Mouse (Mus musculus) hindbrain, embryonic 12.5 days (tissue): Measurements from ENCODE around the gene Nos2. TPM values are rescaled to one million over a fixed set of nuclear protein-coding genes. Genes with fewer than 3 reads are reported as not detected.

ENCODE experiments used
- ATAC-seq: fragments of 200-750 bp; cut with Nextera tagmentation; 2 replicates; pipeline ENCODE4 v1.8.0; 2017; ENCODE audit warnings: moderate TSS enrichment; ENCODE audit not compliant: low FRiP score
- H3K27ac ChIP-seq: fragments of 300-500 bp; sonication (generic); 2 replicates; pipeline ENCODE4 v1.5.1; 2016; ENCODE audit warnings: mild to moderate bottlenecking
- H3K27me3 ChIP-seq: fragments of 300-500 bp; sonication (generic); 2 replicates; pipeline ENCODE4 v1.6.1; 2016; ENCODE audit warnings: mild to moderate bottlenecking
- H3K36me3 ChIP-seq: fragments of 300-500 bp; sonication (generic); 2 replicates; pipeline ENCODE4 v1.6.1; 2016; ENCODE audit warnings: mild to moderate bottlenecking
- H3K4me1 ChIP-seq: fragments of 300-500 bp; sonication (generic); 2 replicates; pipeline ENCODE4 v1.6.1; 2016
- H3K4me2 ChIP-seq: fragments of 300-500 bp; sonication (generic); replicated peaks from 2 replicates; pipeline ENCODE4 v1.6.1; 2016; ENCODE audit warnings: mild to moderate bottlenecking
- H3K4me3 ChIP-seq: fragments of 300-500 bp; sonication (generic); 2 replicates; pipeline ENCODE4 v1.5.1; 2016; ENCODE audit warnings: mild to moderate bottlenecking
- H3K9ac ChIP-seq: fragments of 300-500 bp; sonication (generic); 2 replicates; pipeline ENCODE4 v1.6.1; 2016; ENCODE audit warnings: mild to moderate bottlenecking, moderate library complexity
- H3K9me3 ChIP-seq: fragments of 300-500 bp; sonication (generic); replicated peaks from 2 replicates; pipeline ENCODE4 v1.6.1; 2016; ENCODE audit warnings: mild to moderate bottlenecking
- WGBS: fragments of 180-500 bp; shearing (Covaris S2); methylation state at CpG from one replicate; pipeline ENCODE4 v1.1.7; 2016; 5-methylcytosine and 5-hydroxymethylcytosine counted together
- polyA plus RNA-seq: library from polyadenylated mRNA; unstranded; fragments of >200 nt; fragmentation: Nextera tagmentation; extraction: Ambion mirVana; gene quantifications from 2 replicates; pipeline ENCODE4 v1.2.1, GENCODE M21; 2016

The Nos2 gene
- polyA plus RNA-seq, 1 experiment from 2014 or later: 1.4 TPM

DNA sequence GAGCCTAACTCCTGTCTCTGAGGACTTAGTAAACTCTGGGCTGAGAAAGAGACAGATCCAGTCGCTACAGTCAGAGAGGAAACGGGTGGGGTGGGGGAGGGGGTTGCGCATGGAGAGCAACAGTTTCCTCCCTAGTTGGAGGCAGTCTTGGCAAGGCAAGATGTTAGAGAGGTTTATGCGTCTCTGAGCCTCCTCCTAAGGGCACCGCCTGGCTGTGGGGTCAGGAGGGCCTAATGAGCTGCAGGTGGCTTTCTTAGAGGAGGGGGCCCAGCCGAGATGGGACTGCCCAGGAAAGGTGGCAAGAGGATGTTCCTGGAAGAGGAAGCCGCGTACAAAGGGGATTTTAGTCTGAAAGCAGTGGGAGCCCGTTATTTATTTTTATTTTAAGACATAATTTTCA is 3.5 kb downstream of the Nos2 start:
- Histone ChIP-seq H3K27me3 (peaks cover 57% of the 10 kb centered on the region), H3K4me2 (no peak overlapping the region), H3K27ac (no peak overlapping the region), H3K4me3 (no peak overlapping the region), H3K9ac (no peak overlapping the region), H3K9me3 (no peaks in the 10 kb centered on the region), H3K4me1 (peaks cover 5% of the 10 kb centered on the region; the same call in 1 of the 2 replicates), H3K36me3 (no peaks in the 10 kb centered on the region)
- no peak for ATAC-seq
- 14% methylated on average over 9 of the region's 9 CpGs for WGBS

DNA sequence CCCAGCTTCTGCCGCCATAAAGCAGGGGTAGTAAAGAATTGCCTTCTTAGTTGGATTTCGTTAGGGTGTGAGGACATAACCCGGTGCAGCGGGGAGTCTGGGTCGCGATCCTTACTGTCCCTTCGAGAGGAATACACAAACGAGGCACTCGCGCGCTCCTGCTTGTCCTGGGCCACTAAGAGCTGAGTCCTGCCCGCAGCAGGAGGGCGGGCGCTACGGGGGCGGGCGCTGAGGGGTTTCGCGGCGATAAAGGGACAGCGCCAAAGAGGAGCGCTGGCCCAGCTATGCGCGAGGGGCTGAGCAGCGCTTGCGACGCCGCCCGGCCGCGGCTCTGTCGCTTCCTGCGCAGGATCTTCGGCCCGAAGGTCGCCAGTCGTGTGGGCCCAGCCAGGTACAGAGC is 4.3 kb downstream of the Nos2 start:
- no peaks in the 10 kb centered on the region for H3K9me3 ChIP-seq
- ATAC-seq: no peak
- WGBS: under 1% methylated on average over 37 of the region's 37 CpGs
- peak overlapping the region; percentile 33 for H3K4me3 ChIP-seq
- peaks cover 57% of the 10 kb centered on the region for H3K27me3 ChIP-seq
- H3K4me1 ChIP-seq: peaks cover 5% of the 10 kb centered on the region; the same call in 1 of the 2 replicates
- peak overlapping the region; percentile 55 for H3K4me2 ChIP-seq
- H3K36me3 ChIP-seq: no peaks in the 10 kb centered on the region
- H3K27ac ChIP-seq: no peak overlapping the region
- peak overlapping the region; percentile 45 for H3K9ac ChIP-seq

DNA sequence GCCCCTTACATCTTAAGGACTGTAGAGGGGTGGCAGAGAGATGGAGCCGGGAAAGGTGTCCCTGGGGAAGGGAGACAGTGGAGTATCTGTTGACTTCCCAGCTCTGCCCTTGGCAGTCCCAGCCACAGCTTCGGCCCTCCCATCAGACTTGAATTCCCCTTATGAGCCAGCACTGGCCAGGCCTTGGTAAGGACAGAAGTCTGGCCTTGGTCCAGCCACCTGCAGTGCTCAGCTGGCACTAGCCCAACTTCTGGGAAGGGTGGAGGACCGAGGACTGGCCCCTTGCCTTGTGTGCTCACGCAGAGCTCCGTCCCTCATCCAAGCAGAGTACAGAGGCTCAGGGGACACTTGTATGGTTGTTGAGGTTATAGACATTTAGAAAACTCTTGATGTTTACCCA is 8.8 kb downstream of the Nos2 start:
- peaks cover 5% of the 10 kb centered on the region; the same call in 1 of the 2 replicates for H3K4me1 ChIP-seq
- 69% methylated on average over 5 of the region's 5 CpGs for WGBS
- no peak overlapping the region for H3K9ac ChIP-seq
- H3K27ac ChIP-seq: no peak overlapping the region
- H3K27me3 ChIP-seq: peaks cover 32% of the 10 kb centered on the region
- H3K9me3 ChIP-seq: no peaks in the 10 kb centered on the region
- ATAC-seq: no peak
- H3K4me2 ChIP-seq: no peak overlapping the region
- no peak overlapping the region for H3K4me3 ChIP-seq
- H3K36me3 ChIP-seq: no peaks in the 10 kb centered on the region

DNA sequence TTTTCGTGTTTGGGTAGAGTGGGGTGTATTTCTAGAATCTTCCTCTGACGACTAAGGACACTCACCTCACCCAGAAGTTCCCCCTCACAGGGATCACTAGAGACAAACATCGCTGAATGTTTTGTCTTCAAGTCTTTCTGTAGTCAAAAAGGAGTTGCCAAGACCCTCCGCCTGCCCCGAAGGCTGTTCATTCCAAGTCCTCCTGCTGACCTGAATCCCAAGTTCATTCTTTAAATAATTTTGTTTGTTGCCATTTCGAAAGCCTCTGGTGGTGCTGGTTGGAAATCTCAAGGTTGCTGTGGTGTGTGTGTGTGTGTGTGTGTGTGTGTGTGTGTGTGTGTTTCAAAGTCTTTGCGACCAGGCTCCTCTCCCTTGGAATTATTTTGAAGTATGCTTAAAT is 13.7 kb downstream of the Nos2 start:
- ATAC-seq: no peak
- 87% methylated on average over 7 of the region's 7 CpGs for WGBS
- Histone ChIP-seq H3K9ac (no peak overlapping the region), H3K27me3 (no peaks in the 10 kb centered on the region; the same call in 1 of the 2 replicates), H3K36me3 (no peaks in the 10 kb centered on the region), H3K27ac (no peak overlapping the region), H3K4me3 (no peak overlapping the region), H3K9me3 (no peaks in the 10 kb centered on the region), H3K4me2 (no peak overlapping the region), H3K4me1 (no peaks in the 10 kb centered on the region; the same call in 1 of the 2 replicates)

DNA sequence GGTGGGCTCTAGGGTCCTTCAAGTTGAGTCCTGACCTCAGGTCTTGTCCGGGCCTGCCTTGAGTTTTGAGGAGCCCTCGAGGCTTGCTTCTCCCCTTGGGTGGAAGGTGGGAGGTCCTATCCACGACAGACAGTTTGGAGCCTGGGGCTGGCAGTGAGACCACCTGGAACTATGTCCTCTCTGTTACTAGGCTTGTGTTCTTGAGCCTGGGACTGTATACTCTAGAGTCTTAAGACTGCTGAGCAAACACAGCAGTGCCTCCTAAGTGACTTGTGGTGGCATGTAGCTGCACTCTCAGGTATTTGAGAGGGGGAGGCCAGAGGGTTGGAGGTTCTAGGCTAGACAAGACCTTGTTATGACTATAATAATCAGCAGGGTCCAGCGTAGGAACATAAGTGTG is 14.1 kb downstream of the Nos2 start:
- no peaks in the 10 kb centered on the region for H3K9me3 ChIP-seq
- no peak overlapping the region for H3K9ac ChIP-seq
- H3K27ac ChIP-seq: no peak overlapping the region
- H3K4me1 ChIP-seq: no peaks in the 10 kb centered on the region; the same call in 1 of the 2 replicates
- H3K4me2 ChIP-seq: no peak overlapping the region
- WGBS: 82% methylated on average over 4 of the region's 4 CpGs
- no peaks in the 10 kb centered on the region for H3K36me3 ChIP-seq
- H3K27me3 ChIP-seq: no peaks in the 10 kb centered on the region
- no peak for ATAC-seq
- no peak overlapping the region for H3K4me3 ChIP-seq

DNA sequence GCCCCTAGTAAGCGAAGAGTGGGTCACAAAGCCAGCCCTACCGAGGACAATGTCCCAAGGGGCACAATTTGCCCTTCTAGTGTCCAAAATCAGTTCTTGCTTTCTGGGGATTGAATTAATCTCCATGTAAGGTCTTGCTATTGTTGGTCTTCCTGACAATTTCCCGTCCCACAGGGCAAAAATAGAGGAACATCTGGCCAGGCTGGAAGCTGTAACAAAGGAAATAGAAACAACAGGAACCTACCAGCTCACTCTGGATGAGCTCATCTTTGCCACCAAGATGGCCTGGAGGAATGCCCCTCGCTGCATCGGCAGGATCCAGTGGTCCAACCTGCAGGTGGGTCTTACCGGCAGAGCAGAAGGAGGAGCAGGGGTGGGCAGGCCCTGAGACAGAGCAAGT is 14.6 kb downstream of the Nos2 start:
- Histone ChIP-seq H3K27me3 (no peaks in the 10 kb centered on the region), H3K4me2 (no peak overlapping the region), H3K4me1 (no peaks in the 10 kb centered on the region; the same call in 1 of the 2 replicates), H3K9ac (no peak overlapping the region), H3K9me3 (no peaks in the 10 kb centered on the region), H3K27ac (no peak overlapping the region), H3K4me3 (no peak overlapping the region), H3K36me3 (no peaks in the 10 kb centered on the region)
- ATAC-seq: no peak
- WGBS: 73% methylated on average over 6 of the region's 6 CpGs

DNA sequence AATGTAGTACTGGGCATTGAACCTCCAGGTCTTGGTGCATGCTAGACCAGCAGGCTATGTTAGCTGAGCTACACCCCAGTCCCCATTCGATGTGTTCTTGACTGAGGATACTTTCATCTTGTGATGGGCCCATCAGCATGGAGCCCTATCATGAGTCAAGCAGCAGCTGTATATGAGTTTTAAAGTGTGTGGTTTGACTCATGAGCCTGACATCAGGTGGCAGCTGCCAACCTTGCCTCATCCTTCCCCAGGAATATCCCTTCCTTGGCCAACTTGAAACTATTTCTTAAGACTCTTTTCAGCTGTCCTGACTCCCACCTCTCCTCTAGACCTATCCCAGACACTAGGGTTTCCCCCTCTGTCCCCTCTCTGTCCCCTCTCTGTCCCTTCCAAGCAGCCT is 22.5 kb downstream of the Nos2 start:
- H3K27me3 ChIP-seq: no peaks in the 10 kb centered on the region
- 0 out of 2 replicates have a peak, but pooled peaks cover 2% of the 10 kb centered on the region for H3K4me1 ChIP-seq
- no peak overlapping the region for H3K4me2 ChIP-seq
- 94% methylated on average over 1 of the region's 1 CpGs for WGBS
- H3K9ac ChIP-seq: no peak overlapping the region
- no peak overlapping the region for H3K4me3 ChIP-seq
- no peaks in the 10 kb centered on the region for H3K36me3 ChIP-seq
- no peaks in the 10 kb centered on the region for H3K9me3 ChIP-seq
- ATAC-seq: no peak
- no peak overlapping the region for H3K27ac ChIP-seq

DNA sequence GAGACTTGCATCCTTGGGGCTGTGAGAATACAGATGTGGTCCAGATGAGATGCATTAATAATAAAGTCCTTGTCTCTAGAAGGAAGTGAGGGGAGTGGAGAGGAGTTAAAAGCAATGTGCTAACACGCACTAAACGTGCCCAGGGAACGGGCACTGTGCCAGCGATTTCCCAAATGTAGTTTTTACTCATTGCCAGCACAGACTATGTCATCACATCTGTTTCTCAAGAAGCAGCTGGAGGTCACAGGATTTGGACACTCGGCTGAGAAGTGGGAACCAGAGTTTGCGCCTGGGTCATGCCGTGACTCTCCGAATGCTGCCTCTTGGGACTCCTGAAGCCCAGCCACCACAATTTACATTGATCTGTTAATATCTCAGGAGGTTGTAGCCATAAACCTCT is 29.8 kb downstream of the Nos2 start:
- WGBS: 85% methylated on average over 8 of the region's 8 CpGs
- Histone ChIP-seq H3K9ac (no peak overlapping the region), H3K4me3 (no peak overlapping the region), H3K27me3 (peaks cover 23% of the 10 kb centered on the region), H3K36me3 (no peaks in the 10 kb centered on the region), H3K27ac (no peak overlapping the region), H3K4me1 (peaks cover 3% of the 10 kb centered on the region; the same call in 1 of the 2 replicates), H3K4me2 (no peak overlapping the region), H3K9me3 (no peaks in the 10 kb centered on the region)
- ATAC-seq: no peak

DNA sequence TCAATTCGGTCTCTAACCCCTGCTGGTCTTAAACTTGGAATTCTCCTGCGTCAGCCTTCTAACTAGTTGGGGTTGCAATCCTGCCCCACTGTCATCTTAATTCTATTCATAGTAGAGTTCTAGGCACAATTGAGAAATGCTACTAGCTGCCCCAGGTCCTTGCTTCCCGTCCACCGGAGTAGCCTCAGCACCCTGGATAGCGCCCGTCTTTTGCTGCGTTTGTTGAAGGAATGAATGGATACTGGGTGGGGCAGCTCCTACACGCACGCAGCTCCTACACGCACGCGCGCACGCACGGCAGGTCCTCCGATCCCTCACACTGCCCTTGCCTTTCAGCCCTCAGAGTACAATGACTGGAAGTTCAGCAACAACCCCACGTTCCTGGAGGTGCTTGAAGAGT is 31.9 kb downstream of the Nos2 start:
- H3K9me3 ChIP-seq: no peaks in the 10 kb centered on the region
- WGBS: 9% methylated on average over 17 of the region's 17 CpGs
- H3K27me3 ChIP-seq: peaks cover 30% of the 10 kb centered on the region
- peaks cover 3% of the 10 kb centered on the region; the same call in 1 of the 2 replicates for H3K4me1 ChIP-seq
- H3K4me3 ChIP-seq: peak overlapping the region; percentile 10; the same call in 1 of the 2 replicates
- ATAC-seq: no peak
- peak overlapping the region; percentile 42 for H3K4me2 ChIP-seq
- H3K27ac ChIP-seq: no peak overlapping the region
- no peak overlapping the region for H3K9ac ChIP-seq
- H3K36me3 ChIP-seq: no peaks in the 10 kb centered on the region

DNA sequence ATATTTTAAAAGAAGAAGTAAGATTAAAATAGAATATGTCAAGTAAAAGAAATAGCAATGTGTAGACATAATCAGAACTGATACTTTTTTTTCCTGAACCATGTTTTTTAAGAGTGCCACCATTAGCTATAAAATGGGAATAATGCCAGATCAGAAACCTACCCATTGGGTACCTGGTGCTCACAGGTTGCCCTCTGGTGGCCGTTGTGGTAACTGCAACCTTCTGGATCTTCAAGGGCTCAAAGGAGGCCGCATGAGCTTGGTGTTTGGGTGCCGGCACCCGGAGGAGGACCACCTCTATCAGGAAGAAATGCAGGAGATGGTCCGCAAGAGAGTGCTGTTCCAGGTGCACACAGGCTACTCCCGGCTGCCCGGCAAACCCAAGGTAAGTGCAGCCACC is 35.7 kb downstream of the Nos2 start:
- H3K36me3 ChIP-seq: no peaks in the 10 kb centered on the region
- 13% methylated on average over 7 of the region's 7 CpGs for WGBS
- H3K27me3 ChIP-seq: peaks cover 27% of the 10 kb centered on the region
- H3K27ac ChIP-seq: no peak overlapping the region
- H3K4me3 ChIP-seq: no peak overlapping the region
- H3K9ac ChIP-seq: no peak overlapping the region
- ATAC-seq: no peak
- peaks cover 3% of the 10 kb centered on the region; the same call in 1 of the 2 replicates for H3K4me1 ChIP-seq
- no peak overlapping the region for H3K4me2 ChIP-seq
- H3K9me3 ChIP-seq: no peaks in the 10 kb centered on the region

DNA sequence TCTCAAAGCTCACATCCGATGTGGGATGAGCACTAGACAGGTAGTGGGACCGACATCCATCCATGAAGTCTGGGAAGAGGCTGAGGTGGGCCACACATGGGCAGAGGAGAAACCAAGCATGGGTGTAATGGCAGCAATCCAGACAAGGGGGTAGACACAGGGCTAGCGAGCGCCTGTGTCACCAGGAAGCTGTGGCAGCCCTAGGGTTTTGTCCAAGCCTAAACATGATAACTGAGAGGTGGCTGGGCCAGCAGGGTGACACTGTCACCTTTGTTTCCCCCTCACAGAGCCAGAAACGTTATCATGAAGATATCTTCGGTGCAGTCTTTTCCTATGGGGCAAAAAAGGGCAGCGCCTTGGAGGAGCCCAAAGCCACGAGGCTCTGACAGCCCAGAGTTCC is 38.8 kb downstream of the Nos2 start:
- Histone ChIP-seq H3K9me3 (no peaks in the 10 kb centered on the region), H3K27ac (no peak overlapping the region), H3K9ac (no peak overlapping the region), H3K4me1 (no peaks in the 10 kb centered on the region), H3K27me3 (peaks cover 9% of the 10 kb centered on the region), H3K4me3 (no peak overlapping the region), H3K4me2 (no peak overlapping the region), H3K36me3 (no peaks in the 10 kb centered on the region)
- 72% methylated on average over 8 of the region's 8 CpGs for WGBS
- ATAC-seq: no peak

DNA sequence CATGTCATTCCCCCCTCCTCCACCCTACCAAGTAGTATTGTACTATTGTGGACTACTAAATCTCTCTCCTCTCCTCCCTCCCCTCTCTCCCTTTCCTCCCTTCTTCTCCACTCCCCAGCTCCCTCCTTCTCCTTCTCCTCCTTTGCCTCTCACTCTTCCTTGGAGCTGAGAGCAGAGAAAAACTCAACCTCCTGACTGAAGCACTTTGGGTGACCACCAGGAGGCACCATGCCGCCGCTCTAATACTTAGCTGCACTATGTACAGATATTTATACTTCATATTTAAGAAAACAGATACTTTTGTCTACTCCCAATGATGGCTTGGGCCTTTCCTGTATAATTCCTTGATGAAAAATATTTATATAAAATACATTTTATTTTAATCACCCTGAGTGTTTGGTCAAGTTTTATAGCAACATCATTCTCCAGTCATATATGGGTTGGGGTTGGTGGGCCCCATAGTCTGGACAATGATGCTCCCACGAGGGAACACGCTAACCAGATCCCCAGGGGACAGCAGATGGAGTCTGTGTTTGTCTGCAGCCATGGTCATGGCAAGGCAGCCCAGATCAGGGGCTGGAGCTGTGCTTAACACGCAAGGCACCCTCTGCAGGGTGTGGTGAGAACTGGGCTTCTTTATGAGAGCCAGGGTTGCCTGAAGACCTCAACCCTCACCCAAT is 39.4 kb downstream of the Nos2 start:
- WGBS: 67% methylated on average over 5 of the region's 5 CpGs

DNA sequence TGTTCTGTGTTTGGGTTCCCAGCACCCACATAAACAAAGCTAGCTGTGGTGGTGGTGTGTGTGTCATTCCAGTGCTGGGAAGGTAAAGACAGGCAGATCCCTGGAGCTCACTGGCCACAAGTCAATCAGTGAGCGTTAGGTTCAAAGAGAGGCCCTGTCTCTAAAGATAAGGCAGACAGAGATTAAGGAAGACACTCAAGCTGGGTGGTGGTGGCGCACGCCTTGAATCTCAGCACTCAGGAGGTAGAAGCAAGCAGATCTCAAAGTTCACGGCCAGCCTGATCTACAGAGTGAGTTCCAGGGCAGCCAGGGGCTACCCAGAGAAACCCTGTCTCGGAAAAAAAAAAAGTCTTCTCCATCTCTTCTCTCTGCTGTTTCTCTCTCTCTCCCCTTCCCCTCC is 40.6 kb downstream of the Nos2 start:
- Histone ChIP-seq H3K9me3 (no peaks in the 10 kb centered on the region), H3K27me3 (peaks cover 6% of the 10 kb centered on the region), H3K4me1 (no peaks in the 10 kb centered on the region), H3K9ac (no peak overlapping the region), H3K27ac (no peak overlapping the region), H3K36me3 (no peaks in the 10 kb centered on the region), H3K4me3 (no peak overlapping the region), H3K4me2 (no peak overlapping the region)
- ATAC-seq: no peak
- WGBS: 78% methylated on average over 5 of the region's 5 CpGs

More for the DNA sequence above, 39.4 kb downstream of the Nos2 start:
- Histone ChIP-seq H3K4me1 (no peaks in the 10 kb centered on the region), H3K36me3 (no peaks in the 10 kb centered on the region), H3K27ac (no peak overlapping the region), H3K4me3 (no peak overlapping the region), H3K9me3 (no peaks in the 10 kb centered on the region), H3K27me3 (peaks cover 6% of the 10 kb centered on the region), H3K9ac (no peak overlapping the region), H3K4me2 (no peak overlapping the region)
- no peak for ATAC-seq
